Mouse (Mus musculus) ovary, postnatal 14 days (tissue): Measurements from ENCODE around the gene Olfr1161.
"Not testable (repeated sequence)": the region's sequence is repeated elsewhere in the genome, so short reads cannot be mapped to it uniquely, and the experiment has no call there.

ENCODE experiments used
- DNase-seq: peaks from one replicate; pipeline ENCODE4 v3.0.0; 2022; ENCODE audit warnings: low spot score

The Olfr1161 gene

GRCm38 (mm10) chr2:88022474-88022873 is at the start of gene Olfr1161:
Gene Olfr1161 (plus strand): TSS chr2:88022774.
- DNase-seq: not testable (repeated sequence)

GRCm38 (mm10) chr2:87974563-87974962 is 48.0 kb upstream of the Olfr1161 start, which contains the start of gene Olfr74:
Gene Olfr74 (minus strand): TSS chr2:87974663.
- DNase-seq: no peak

GRCm38 (mm10) chr2:87989813-87990212 is 32.8 kb upstream of the Olfr1161 start, which contains the start of gene Olfr1158:
Gene Olfr1158 (plus strand): TSS chr2:87990113.
- no peak for DNase-seq

- DNase-seq: no peak
These were observed 14.9 kb upstream of the Olfr1161 start, which contains the start of gene Olfr1160 for GRCm38 (mm10) chr2:88007515-88008318. Gene Olfr1160 (minus strand): TSS chr2:88008268.

GRCm38 (mm10) chr2:88037599-88037998 is 15.0 kb downstream of the Olfr1161 start, which contains the start of gene Olfr73:
Gene Olfr73 (minus strand): TSS chr2:88037699.
- DNase-seq: no peak

GRCm38 (mm10) chr2:88051029-88051428 is 28.5 kb downstream of the Olfr1161 start, which contains the start of gene Olfr1162:
Gene Olfr1162 (minus strand): TSS chr2:88051129.
- DNase-seq: no peak

GRCm38 (mm10) chr2:88063587-88063986 is 41.0 kb downstream of the Olfr1161 start:
- no peak for DNase-seq

GRCm38 (mm10) chr2:88071730-88072129 is 49.2 kb downstream of the Olfr1161 start, which contains the start of gene Olfr1163:
Gene Olfr1163 (minus strand): TSS chr2:88071830.
- DNase-seq: no peak
